Mouse (Mus musculus): ENCODE results near the gene Ptbp3. TPM values are rescaled to one million over a fixed set of nuclear protein-coding genes. Genes with fewer than 3 reads are reported as not detected.

The Ptbp3 gene
- polyA plus RNA-seq, 1 experiment from 2014 or later: 55.5 TPM

DNA sequence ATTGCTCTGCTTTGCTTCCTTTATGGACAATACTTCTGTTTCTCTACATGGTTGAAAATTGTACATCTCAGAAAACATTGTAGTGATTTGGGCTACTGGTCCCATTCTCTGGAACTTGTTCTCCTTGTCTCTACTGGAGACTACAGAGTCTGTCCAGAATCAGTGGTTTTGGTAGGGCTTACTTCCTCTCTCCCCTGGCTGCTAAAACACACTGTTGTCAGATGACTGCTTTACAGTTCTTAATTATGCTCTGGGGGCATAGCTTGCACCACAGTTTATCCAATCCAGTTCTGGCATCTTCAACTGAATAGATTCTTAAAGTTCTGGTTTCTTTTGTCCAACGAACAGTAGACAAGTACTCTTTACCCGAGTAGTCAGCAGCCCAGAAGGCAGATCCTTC, 83.7 kb downstream of the Ptbp3 start:
- Histone ChIP-seq H3K4me2 (ENCODE audit: low read depth, low read length) (no peak overlapping the region), H3K27me3 (ENCODE audit: control insufficient read depth, insufficient read depth, low read depth, low read length) (no peaks in the 10 kb centered on the region), H3K9me3 (ENCODE audit: control insufficient read depth, low read length) (no peaks in the 10 kb centered on the region), H3K9ac (ENCODE audit: low read length) (no peak overlapping the region), H3K4me1 (replicated peaks; ENCODE audit: control insufficient read depth, insufficient read depth, low read length) (peaks cover 6% of the 10 kb centered on the region; the same call in 1 of the 2 replicates), H3K36me3 (ENCODE audit: control insufficient read depth, insufficient read depth, low read length) (no peaks in the 10 kb centered on the region), H3K27ac (ENCODE audit: low read length) (no peak overlapping the region), H3K4me3 (ENCODE audit: low read length) (no peak overlapping the region)
- 68% methylated on average over 2 of the region's 2 CpGs for WGBS
- ATAC-seq (ENCODE audit: low read depth): no peak

DNA sequence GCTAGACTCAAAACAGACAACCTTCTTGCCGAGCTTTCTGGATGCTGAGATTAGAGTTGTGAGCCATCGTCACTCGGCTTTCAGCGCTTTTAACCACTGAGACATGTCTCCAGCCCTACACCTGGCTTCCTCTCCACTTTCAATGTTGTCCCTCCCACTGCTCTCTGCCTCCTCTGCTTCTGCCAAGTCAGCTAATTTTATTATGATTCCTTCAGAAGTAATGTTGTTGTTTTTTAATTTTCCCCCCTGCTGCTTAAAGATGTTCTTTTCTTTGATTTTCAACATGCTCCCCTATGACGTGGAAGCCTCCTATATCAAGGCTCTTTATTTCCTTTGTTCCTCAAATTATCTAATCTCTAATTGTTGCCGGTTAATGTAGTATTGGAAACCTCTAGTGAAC, 84.5 kb downstream of the Ptbp3 start:
- 82% methylated on average over 6 of the region's 6 CpGs for WGBS
- H3K9me3 ChIP-seq (ENCODE audit: control insufficient read depth, low read length): no peaks in the 10 kb centered on the region
- H3K4me2 ChIP-seq (ENCODE audit: low read depth, low read length): no peak overlapping the region
- H3K27me3 ChIP-seq (ENCODE audit: control insufficient read depth, insufficient read depth, low read depth, low read length): no peaks in the 10 kb centered on the region
- no peak overlapping the region for H3K9ac ChIP-seq (ENCODE audit: low read length)
- H3K36me3 ChIP-seq (ENCODE audit: control insufficient read depth, insufficient read depth, low read length): no peaks in the 10 kb centered on the region
- ATAC-seq (ENCODE audit: low read depth): no peak
- peaks cover 13% of the 10 kb centered on the region for H3K4me1 ChIP-seq (replicated peaks; ENCODE audit: control insufficient read depth, insufficient read depth, low read length)
- no peak overlapping the region for H3K27ac ChIP-seq (ENCODE audit: low read length)
- H3K4me3 ChIP-seq (ENCODE audit: low read length): no peak overlapping the region

DNA sequence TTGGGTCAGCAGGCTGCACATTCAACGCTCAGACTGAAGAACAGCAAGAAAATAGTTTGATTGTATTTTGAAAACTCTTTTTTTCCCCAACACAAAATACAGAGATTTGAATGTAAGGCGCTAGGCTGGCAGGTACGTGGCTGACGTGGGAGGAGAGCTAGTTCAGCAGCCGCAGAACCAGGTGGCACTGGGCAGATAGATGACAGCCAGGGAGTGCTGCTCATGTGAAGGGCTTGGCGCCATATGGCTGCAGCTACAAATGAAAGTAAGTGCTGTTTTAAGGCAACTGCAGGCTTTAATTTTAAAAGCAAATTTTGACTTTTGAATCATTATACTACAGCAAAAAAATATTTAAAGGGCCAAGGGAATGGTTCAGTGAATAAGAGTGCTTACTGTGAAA, 86.7 kb downstream of the Ptbp3 start:
- no peaks in the 10 kb centered on the region for H3K27me3 ChIP-seq (ENCODE audit: control insufficient read depth, insufficient read depth, low read depth, low read length)
- no peak overlapping the region for H3K27ac ChIP-seq (ENCODE audit: low read length)
- no peak overlapping the region for H3K9ac ChIP-seq (ENCODE audit: low read length)
- no peaks in the 10 kb centered on the region for H3K36me3 ChIP-seq (ENCODE audit: control insufficient read depth, insufficient read depth, low read length)
- ATAC-seq (ENCODE audit: low read depth): no peak
- H3K4me3 ChIP-seq (ENCODE audit: low read length): no peak overlapping the region
- H3K9me3 ChIP-seq (ENCODE audit: control insufficient read depth, low read length): no peaks in the 10 kb centered on the region
- H3K4me1 ChIP-seq (replicated peaks; ENCODE audit: control insufficient read depth, insufficient read depth, low read length): peaks cover 25% of the 10 kb centered on the region
- WGBS: 49% methylated on average over 6 of the region's 6 CpGs
- H3K4me2 ChIP-seq (ENCODE audit: low read depth, low read length): no peak overlapping the region

DNA sequence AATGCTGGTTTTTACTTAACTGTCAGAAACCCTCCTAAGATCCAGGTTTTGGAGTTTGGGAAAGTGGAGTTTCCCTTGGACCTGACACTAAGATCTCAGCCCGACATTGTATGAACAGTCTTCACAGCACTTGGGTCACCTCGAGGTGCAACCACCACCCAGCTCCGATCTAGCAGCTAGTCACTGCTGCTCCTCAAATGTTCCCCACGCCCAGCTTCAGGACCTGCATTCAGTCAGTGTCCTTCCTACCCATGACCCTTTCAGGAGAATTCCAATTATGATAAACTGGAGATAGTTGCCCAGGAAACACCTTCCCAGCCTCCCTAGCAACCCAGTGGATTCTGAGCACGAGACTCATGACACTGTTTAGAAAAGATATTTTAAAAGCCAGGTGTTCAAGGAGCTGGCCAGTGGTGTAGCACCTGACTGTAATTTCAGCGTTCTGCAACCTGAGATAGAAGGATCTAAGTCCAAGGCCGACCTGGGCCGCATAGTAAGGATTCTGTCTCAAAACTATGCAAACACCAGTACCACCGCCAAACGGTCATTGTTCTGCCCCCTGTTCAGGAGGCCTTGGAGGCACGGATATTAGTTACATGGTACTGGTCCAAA, 87.9 kb downstream of the Ptbp3 start:
- 56% methylated on average over 11 of the region's 11 CpGs for WGBS
- Histone ChIP-seq H3K9me3 (ENCODE audit: control insufficient read depth, low read length) (no peaks in the 10 kb centered on the region), H3K27ac (ENCODE audit: low read length) (no peak overlapping the region), H3K27me3 (ENCODE audit: control insufficient read depth, insufficient read depth, low read depth, low read length) (no peaks in the 10 kb centered on the region), H3K4me1 (replicated peaks; ENCODE audit: control insufficient read depth, insufficient read depth, low read length) (peaks cover 25% of the 10 kb centered on the region), H3K4me3 (ENCODE audit: low read length) (no peak overlapping the region), H3K9ac (ENCODE audit: low read length) (no peak overlapping the region), H3K36me3 (ENCODE audit: control insufficient read depth, insufficient read depth, low read length) (no peaks in the 10 kb centered on the region), H3K4me2 (ENCODE audit: low read depth, low read length) (no peak overlapping the region)
- no peak for ATAC-seq (ENCODE audit: low read depth)

DNA sequence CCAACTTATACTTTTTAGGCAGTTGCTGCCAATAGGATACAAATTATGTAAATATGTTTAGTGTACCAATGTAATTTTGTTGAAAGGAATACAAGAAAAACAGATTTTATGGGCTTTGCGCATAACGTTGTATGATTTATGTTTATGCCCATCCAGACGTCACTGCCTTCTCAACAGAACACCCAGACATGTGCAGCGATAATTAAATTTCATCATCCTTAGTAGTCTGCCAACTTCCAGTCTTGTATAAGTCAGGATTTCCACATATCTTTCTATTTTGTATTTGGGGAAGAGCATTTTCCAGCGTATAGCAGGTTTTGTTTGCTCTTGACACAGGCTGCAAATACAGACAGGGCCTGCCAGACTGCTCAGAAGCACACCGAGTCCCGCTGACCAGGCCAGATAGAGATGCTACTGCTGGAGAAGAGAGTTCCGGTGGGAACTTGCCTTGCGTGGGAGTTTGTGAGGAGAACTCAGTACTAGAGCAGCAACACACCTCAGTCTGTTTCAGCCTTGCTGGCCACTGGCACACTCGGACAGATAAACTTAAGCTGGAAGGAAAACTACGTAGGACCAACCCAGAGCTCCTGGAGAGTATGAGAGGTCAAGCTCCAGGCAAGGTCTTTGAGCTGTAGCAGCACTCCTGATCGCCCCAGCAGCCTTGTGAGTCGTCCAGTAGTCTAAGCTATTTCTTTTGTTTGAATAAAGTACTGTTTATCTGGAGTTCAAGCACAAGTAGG, 89.8 kb downstream of the Ptbp3 start:
- H3K4me2 ChIP-seq (ENCODE audit: low read depth, low read length): no peak overlapping the region
- H3K27ac ChIP-seq (ENCODE audit: low read length): peak overlapping the region; percentile 45; the same call in 1 of the 2 replicates
- H3K4me1 ChIP-seq (replicated peaks; ENCODE audit: control insufficient read depth, insufficient read depth, low read length): peaks cover 25% of the 10 kb centered on the region
- 39% methylated on average over 13 of the region's 13 CpGs for whole genome bisulfite sequencing
- H3K9me3 ChIP-seq (ENCODE audit: control insufficient read depth, low read length): no peaks in the 10 kb centered on the region
- H3K27me3 ChIP-seq (ENCODE audit: control insufficient read depth, insufficient read depth, low read depth, low read length): no peaks in the 10 kb centered on the region
- no peak overlapping the region for H3K4me3 ChIP-seq (ENCODE audit: low read length)
- no peaks in the 10 kb centered on the region for H3K36me3 ChIP-seq (ENCODE audit: control insufficient read depth, insufficient read depth, low read length)
- H3K9ac ChIP-seq (ENCODE audit: low read length): 0 out of 2 replicates have a peak overlapping the region, but pooled peaks have one; percentile 9
- peak; percentile 58 for ATAC-seq (ENCODE audit: low read depth)

DNA sequence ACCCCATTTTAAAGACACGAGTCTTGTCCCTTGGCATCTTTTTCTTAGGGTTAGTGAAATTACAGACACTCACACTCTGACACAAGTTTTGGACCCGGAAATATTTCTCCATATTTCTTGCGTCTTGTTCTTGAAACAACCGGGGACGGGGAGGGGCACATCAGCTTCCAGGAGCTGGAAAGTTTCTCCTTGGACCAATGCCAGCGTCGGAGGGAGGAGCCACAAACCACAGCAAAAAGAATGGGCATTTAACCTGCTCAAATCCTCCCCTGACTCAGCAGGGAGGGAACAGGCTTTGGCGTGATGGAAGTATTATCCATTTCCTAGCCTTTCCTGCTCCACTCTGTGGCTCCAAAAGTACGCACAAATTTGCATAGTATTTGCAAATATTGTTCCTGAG, 91.2 kb downstream of the Ptbp3 start:
- peak overlapping the region; percentile 24; the same call in 1 of the 2 replicates for H3K4me2 ChIP-seq (ENCODE audit: low read depth, low read length)
- H3K9ac ChIP-seq (ENCODE audit: low read length): no peak overlapping the region
- H3K27ac ChIP-seq (ENCODE audit: low read length): no peak overlapping the region
- peaks cover 25% of the 10 kb centered on the region for H3K4me1 ChIP-seq (replicated peaks; ENCODE audit: control insufficient read depth, insufficient read depth, low read length)
- H3K4me3 ChIP-seq (ENCODE audit: low read length): no peak overlapping the region
- H3K9me3 ChIP-seq (ENCODE audit: control insufficient read depth, low read length): no peaks in the 10 kb centered on the region
- H3K27me3 ChIP-seq (ENCODE audit: control insufficient read depth, insufficient read depth, low read depth, low read length): no peaks in the 10 kb centered on the region
- no peaks in the 10 kb centered on the region for H3K36me3 ChIP-seq (ENCODE audit: control insufficient read depth, insufficient read depth, low read length)
- ATAC-seq (ENCODE audit: low read depth): peak; percentile 13; the same call in 1 of the 2 replicates
- WGBS: 19% methylated on average over 9 of the region's 9 CpGs

DNA sequence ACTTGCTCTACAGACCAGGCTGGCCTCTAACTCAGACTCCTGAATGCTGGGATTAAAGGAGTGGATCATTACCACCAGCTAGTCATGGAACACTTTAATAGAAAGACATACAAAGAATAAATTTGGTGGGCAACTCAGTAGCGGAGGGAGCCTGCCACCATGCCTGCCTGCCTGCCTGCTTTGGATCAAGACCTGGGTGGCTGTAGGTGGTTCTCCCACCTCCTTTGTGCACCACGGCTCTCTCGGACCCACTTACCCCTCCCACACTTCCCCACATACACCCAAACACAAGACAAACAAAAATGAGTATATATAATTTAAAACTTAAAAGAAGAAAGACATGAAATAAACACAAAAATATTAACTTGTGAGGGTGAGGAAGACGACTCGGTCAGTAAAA, 92.1 kb downstream of the Ptbp3 start:
- Histone ChIP-seq H3K4me1 (replicated peaks; ENCODE audit: control insufficient read depth, insufficient read depth, low read length) (peaks cover 25% of the 10 kb centered on the region), H3K9ac (ENCODE audit: low read length) (no peak overlapping the region), H3K4me3 (ENCODE audit: low read length) (no peak overlapping the region), H3K9me3 (ENCODE audit: control insufficient read depth, low read length) (no peaks in the 10 kb centered on the region), H3K27ac (ENCODE audit: low read length) (no peak overlapping the region), H3K36me3 (ENCODE audit: control insufficient read depth, insufficient read depth, low read length) (no peaks in the 10 kb centered on the region), H3K4me2 (ENCODE audit: low read depth, low read length) (no peak overlapping the region), H3K27me3 (ENCODE audit: control insufficient read depth, insufficient read depth, low read depth, low read length) (no peaks in the 10 kb centered on the region)
- no peak for ATAC-seq (ENCODE audit: low read depth)
- 80% methylated on average over 5 of the region's 5 CpGs for WGBS

DNA sequence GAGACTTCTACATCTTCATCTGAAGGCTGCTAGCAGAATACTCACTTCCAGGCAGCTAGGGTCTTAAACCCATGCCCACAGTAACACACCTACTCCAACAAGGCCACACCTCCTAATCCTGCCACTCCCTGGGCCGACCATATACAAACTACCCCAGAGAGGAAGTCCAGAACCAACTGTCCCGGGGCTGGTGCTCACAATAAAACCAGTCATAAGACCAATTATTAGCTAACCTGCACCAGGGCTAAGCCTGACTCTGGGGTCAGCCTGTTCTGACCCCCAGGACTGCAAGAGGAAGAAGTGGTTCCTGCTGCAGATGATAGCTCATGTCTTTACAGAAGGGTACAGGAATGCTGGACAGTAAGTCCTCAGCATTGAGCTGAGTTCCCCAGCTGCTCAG, 93.7 kb downstream of the Ptbp3 start:
- Histone ChIP-seq H3K9ac (ENCODE audit: low read length) (no peak overlapping the region), H3K4me3 (ENCODE audit: low read length) (no peak overlapping the region), H3K27me3 (ENCODE audit: control insufficient read depth, insufficient read depth, low read depth, low read length) (no peaks in the 10 kb centered on the region), H3K4me1 (replicated peaks; ENCODE audit: control insufficient read depth, insufficient read depth, low read length) (peaks cover 19% of the 10 kb centered on the region), H3K36me3 (ENCODE audit: control insufficient read depth, insufficient read depth, low read length) (no peaks in the 10 kb centered on the region), H3K4me2 (ENCODE audit: low read depth, low read length) (no peak overlapping the region), H3K9me3 (ENCODE audit: control insufficient read depth, low read length) (no peaks in the 10 kb centered on the region), H3K27ac (ENCODE audit: low read length) (no peak overlapping the region)
- 57% methylated on average over 2 of the region's 2 CpGs for WGBS
- no peak for ATAC-seq (ENCODE audit: low read depth)

DNA sequence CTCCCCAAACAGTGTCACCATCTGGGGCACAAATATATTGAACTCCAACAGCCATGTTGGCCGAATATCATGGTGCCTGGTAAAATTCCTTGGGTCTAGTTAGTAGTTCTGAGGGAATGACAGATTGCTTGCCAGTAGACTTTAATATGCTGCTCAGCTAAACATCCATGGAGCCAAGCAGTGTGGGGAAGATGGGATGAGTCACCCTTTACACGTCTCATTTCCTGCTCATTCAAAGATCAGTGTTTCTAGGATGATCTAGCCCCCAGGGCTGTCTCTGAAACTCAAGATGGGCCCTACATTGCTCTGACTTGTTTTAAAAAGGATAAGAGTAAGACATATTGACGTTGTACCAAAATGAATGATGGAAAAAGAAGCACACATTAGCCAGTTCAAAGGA, 95.1 kb downstream of the Ptbp3 start:
- Histone ChIP-seq H3K36me3 (ENCODE audit: control insufficient read depth, insufficient read depth, low read length) (no peaks in the 10 kb centered on the region), H3K9ac (ENCODE audit: low read length) (no peak overlapping the region), H3K27me3 (ENCODE audit: control insufficient read depth, insufficient read depth, low read depth, low read length) (no peaks in the 10 kb centered on the region), H3K4me3 (ENCODE audit: low read length) (no peak overlapping the region), H3K9me3 (ENCODE audit: control insufficient read depth, low read length) (no peaks in the 10 kb centered on the region), H3K27ac (ENCODE audit: low read length) (no peak overlapping the region), H3K4me2 (ENCODE audit: low read depth, low read length) (no peak overlapping the region), H3K4me1 (replicated peaks; ENCODE audit: control insufficient read depth, insufficient read depth, low read length) (peaks cover 7% of the 10 kb centered on the region)
- ATAC-seq (ENCODE audit: low read depth): no peak
- 53% methylated on average over 3 of the region's 3 CpGs for WGBS
